Mouse (Mus musculus) T-helper 1 cell (primary cell): ENCODE results near the gene Kcna7.

Experiments used
- in situ Hi-C: fragments of 300-600 bp; cut with MboI, MseI; formaldehyde crosslinking; loops from one replicate; pipeline ENCODE4 v1.15.1; 2025; ENCODE audit warnings: high pct_unique_total_duplicates

Kcna7 gene

DNA sequence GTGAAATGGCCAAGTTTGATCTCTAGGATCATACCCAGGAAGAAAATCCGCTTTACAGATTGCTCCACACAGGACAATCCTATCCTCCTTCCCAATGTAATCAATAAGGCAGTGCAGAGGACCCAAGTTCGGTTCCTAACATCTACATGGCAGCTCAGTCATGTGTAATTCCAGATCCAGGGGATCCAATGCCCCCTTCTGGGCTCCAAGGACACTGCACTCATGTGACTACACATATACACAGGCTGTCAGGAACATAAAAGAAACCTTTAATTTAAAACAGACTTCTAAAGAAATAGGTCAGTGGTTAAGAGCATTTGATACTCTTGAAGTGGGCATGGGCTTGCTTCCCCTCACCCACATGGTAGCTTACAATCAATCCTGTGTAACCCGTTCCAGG lies 19.4 kb upstream of the Kcna7 start:
- in situ Hi-C loops = no loop called here

DNA sequence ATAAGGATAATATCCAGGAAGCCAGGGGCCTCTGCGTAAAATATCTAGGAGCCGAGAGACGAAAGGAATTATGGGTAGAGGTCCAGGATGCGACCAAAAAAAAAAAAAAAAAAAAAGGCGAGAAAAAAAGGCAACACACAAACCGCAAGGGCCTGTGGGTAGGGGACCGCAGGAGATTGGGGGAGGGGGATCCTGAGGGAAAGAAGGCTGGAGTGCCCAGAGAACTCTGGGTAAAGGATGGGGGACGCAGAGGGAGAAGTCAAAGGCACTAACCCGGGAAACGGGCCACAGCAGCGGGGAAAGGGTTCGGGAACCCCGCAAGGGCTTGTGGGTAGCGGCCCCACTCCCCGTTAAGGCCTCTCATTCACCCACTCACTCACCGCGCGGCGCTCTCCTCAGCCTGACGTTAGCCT lies 10.3 kb upstream of the Kcna7 start:
- in situ Hi-C loops = loop anchor here (5.0 kb wide), 1 partner anchor 78 kb away; no protein-coding TSS in a partner anchor

DNA sequence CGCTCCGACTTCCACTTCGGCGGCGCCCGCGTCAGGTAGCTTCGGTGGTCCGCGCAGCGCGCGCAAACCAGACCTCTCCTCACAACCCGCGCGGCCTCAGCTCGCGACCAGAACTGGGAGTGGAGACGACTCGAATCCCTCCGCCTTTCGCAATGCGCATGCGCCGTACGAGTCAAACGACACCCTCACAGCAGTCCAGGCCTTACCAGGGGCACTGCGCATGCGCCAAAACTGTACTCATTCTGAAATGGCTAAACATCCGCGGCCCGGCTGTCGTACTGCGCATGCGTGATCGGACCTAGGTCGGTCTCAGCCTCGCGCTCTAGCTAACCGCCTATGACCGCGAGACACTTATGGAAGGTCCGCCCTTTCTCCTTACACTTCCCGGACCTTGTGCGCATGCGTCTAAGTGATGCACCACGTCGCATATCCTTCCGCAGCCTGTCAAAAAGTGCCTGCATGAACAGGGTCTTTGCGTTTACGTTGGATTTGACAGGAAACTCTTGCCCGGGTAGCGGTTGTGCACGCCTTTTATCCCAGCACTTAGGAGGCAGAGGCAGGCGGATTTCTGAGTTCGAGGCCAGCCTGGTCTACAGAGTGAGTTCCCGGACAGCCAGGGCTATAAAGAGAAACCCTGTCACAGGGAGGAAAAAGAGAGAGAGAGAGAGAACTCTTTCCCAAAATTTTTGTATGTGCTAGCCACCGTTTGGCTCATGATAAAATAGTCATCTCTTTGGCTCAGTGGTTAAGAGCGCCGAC lies 9.7 kb upstream of the Kcna7 start, which contains the start of gene Snrnp70:
Snrnp70 (minus strand) TSS at position 165 of the 759 bp plus-strand sequence.
- in situ Hi-C loops = loop anchor here (5.0 kb wide), 1 partner anchor 78 kb away; no protein-coding TSS in a partner anchor

DNA sequence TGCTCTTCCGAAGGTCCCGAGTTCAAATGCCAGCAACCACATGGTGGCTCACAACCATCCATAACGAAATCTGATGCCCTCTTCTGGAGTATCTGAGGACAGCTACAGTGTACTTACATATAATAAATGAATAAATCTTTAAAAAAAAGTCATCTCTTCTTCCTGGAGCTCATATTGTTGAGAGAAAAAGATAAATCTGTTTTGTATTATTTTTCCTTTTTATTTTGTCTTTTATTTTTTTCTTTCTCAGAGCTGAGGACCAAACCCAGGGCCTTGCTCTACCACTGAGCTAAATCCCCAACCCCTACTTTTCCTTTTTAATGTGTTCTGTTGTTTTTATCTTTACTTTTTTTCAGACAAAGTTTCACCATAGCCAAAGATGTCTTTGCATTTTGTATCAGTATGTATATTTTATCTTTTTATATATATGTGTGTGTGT lies 9.1 kb upstream of the Kcna7 start:
- in situ Hi-C loops = loop anchor here (5.0 kb wide), 1 partner anchor 79 kb away; no protein-coding TSS in a partner anchor

DNA sequence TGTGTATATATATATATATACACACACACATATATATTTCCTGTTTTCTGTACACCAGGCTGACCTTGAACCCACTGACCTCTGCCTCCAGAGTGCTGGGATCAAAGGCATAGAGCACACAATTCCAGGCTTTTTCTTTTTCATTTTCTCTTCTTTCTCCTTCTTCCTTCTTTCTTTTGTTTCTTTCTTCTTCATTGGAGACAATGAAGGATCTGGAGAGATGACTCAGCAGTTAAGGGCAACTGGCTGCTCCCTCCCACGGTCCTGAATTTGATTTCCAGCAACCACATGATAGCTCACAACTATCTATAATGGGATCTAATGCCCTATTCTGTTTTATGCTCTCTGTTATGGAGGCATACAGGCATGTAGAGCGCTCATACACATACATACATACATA lies 8.7 kb upstream of the Kcna7 start:
- in situ Hi-C loops = loop anchor here (5.0 kb wide), 1 partner anchor 79 kb away; no protein-coding TSS in a partner anchor

DNA sequence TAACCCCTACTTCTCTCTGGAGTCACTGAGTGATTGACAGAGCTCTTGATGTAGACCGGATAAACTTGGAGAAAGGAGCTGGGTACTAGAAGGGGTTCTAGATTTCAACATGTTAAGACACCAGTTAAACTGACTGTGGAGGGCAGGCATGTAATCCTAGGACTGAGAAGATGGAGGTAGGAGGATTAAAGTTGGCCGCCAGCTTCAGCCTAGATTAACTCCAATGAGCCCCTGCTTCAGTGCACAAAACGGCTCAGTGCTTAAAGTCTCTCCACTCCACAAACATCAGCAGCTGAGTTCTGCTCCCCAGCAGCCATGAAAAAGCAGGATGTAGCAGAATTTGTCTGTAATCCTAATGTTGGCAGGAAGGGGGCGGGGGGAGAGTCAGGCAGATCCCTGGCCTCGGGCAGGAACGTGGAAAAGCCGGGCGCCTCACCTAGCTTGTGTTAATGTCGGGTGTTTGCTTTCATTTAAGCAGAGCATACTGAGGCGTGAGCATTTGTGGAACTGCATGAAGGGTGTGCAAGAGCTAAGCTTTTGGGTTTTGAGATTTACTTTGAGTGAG lies 3.9 kb upstream of the Kcna7 start:
- in situ Hi-C loops = no loop called here

DNA sequence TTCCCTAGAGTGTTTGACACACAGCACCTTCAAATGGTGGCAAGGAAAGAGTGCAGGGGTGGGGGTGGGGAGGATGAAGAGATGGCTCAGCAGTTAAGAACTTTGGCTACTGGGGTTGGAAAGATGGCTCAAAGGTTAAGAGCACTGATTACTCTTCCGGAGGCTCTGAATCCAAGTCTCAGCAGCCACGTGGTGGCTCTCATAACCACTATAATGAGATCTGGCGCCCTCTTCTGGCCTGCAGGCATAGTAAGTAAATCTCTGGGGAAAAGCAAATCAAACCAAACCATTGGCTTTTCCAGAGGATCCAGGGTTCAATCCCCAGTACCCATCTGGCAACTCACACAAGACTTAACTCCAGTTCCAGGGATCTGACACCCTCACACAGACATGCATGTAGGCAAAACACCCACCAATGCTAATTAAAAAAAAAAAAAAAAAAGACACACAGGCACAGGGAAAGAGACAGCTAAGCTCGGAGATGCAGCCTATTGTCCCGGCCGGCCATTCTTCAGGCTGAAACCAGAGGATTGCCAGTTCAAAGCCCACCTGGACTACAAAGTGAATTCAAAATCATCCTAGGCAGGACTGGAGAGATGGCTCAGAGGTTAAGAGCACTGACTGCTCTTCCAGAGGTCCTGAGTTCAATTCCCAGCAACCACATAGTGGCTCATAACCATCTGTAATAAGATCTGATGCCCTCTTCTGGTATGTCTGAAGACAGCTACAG lies 1.8 kb upstream of the Kcna7 start:
- in situ Hi-C loops = no loop called here

DNA sequence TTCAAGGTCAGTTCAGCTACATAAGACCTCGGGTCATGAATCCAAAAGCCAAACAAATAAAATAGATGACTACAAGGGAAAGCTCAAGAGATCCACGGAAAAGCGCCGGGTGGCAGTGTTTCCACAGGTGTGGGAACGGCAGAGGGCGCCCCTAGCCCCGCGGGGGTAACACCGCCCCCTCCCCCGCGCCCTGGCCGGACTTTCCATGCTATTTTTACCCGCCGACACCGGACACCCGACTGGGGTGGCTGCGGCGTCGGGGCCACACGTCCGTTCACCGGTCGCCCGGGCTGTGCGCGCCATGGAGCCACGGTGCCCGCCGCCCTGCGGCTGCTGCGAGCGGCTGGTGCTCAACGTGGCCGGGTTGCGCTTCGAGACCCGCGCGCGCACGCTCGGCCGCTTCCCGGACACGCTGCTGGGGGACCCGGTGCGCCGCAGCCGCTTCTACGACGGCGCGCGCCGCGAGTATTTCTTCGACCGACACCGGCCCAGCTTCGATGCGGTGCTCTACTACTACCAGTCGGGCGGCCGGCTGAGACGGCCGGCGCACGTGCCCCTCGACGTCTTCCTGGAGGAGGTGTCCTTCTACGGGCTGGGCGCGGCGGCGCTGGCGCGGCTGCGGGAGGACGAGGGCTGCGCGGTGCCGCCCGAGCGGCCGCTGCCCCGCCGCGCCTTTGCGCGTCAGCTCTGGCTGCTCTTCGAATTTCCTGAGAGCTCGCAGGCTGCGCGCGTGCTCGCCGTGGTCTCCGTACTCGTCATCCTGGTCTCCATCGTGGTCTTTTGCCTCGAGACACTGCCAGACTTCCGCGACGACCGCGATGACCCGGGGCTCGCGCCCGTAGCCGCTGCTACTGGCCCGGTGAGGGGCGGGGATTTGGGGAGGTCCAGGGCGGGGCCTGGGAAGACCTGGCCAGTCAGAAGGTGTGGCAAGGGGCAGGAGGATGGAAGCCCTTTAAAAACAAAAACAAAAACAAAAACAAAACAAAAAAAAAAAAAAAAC lies 1.0 kb downstream of the Kcna7 start:
- in situ Hi-C loops = no loop called here

DNA sequence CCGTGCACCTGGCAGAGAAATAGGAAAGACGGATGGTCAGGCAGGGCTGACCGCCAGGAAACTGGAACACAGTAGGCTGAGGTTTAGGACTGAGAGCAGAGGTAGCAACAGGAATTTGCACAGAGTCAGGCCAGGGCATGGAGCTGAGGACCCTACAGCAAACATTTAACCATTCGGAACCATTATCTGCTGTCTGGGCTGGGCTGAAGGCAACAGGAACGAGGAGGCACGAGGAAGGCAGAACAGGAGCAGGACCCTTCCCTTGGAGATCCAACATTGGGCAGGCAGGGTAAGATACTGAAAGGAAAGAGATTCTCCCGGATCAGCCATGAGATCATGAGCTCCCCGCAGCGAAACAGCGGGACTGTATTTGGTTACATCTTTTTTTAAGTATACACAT lies 2.4 kb downstream of the Kcna7 start:
- in situ Hi-C loops = no loop called here

DNA sequence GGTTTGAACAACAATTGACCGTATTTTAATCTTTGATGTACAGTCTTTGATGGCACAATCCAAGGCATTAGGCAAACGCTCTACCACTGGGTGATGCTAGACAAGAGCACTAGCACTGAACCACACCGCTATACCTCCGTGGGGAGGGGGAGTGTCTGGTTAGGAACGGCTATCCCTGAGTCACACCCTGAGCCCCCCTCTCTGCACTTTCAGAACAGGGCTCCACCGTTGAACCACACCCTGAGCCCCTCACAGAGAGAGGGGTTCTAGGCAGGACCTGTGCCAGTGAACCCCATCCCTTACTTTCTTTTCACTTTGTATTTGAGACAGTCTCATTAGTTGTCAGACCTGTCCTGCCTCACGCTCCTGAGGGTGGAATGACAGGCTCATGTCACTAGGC lies 2.9 kb downstream of the Kcna7 start:
- in situ Hi-C loops = no loop called here

DNA sequence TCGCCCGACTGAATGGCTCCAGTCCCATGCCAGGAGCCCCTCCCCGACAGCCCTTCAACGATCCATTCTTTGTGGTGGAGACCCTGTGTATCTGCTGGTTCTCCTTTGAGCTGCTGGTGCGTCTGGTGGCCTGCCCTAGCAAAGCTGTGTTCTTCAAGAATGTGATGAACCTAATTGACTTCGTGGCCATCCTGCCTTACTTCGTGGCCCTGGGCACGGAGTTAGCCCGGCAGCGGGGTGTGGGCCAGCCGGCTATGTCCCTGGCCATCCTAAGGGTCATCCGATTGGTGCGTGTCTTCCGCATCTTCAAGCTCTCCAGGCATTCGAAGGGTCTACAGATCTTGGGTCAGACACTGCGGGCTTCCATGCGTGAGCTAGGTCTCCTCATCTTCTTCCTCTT lies 3.5 kb downstream of the Kcna7 start:
- in situ Hi-C loops = no loop called here

DNA sequence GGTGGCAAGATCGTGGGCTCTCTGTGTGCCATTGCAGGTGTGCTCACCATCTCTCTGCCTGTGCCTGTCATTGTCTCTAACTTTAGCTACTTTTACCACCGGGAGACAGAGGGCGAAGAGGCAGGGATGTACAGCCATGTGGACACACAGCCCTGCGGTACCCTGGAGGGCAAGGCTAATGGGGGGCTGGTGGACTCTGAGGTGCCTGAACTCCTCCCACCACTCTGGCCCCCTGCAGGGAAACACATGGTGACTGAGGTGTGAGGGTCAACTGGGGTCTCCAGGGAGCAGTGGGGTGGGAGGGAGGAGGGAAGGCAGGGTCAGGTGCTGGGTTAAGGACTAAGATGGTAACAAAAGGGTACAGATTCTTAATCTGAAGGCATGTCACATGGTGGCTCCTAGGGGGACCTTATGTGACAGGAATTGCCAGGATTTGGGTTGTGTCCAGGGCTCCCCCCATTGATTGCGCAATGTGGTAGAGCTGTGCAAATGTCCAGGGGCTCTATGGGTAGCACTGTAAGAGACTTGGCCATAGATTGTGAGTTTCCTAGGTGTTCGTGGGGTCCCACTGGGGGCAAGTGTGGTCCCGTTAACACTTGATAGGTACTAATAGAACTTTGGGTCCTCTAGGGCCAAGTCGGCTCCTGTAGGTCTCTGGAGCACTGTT lies 4.2 kb downstream of the Kcna7 start:
- in situ Hi-C loops = no loop called here

DNA sequence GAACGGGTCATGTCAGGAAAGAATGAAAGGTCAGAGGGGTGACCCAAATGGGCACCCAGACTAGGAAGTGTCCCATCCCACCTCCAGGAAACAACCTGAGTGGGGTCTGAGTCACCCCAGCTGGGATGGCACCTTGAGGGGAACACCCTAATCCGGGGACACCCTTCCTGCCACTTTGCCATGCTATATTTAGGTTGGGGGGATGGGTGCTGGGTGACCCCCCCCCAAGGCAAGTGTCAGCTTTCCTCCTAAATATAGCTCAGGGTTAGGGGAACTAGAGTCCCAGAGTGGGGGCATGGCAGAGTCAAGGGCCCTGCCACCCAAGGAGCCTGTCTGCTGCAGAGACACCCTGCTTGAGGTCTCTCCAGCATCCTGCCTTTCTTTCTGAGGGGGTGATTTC lies 7.0 kb downstream of the Kcna7 start:
- in situ Hi-C loops = no loop called here

DNA sequence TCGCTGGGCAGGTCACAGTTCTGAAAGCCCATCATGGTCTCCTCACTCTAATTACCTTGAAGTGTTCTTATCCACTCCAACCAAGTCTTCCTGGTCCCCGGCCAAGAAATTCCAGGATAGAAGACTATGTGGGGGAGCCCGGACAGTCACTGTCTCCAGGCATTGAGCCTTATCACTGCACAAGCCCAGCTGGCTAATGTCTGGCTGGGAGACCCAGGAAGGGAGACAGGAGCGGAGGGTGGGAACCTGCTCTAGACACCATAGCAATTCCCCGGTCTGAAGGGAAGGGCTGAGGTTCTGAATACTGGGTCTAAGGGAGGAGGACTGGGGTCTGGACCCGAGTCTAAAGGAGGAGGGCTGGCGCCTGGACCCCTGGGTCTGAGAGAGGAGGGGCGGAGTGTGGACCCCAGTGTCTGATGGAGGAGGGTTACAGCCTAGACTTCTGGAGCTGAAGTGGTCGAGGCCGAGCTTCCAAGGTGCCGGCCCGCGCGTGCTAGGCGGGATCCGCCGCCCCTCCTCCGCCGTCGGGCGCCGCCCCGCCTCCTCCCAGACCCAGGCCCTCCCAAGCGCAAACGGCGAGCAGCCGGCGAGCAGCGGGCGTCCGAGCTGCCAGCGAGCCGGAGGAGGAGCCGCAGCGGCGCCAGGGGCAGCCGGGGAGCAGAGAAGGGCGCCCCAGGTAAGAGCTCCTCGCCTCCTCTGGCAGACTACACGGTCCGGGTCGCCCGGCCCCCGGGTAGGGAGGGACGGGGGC lies 7.8 kb downstream of the Kcna7 start, which contains the start of gene Ntf5:
Ntf5 (plus strand) TSS at position 583 of the 751 bp plus-strand sequence.
- in situ Hi-C loops = no loop called here

DNA sequence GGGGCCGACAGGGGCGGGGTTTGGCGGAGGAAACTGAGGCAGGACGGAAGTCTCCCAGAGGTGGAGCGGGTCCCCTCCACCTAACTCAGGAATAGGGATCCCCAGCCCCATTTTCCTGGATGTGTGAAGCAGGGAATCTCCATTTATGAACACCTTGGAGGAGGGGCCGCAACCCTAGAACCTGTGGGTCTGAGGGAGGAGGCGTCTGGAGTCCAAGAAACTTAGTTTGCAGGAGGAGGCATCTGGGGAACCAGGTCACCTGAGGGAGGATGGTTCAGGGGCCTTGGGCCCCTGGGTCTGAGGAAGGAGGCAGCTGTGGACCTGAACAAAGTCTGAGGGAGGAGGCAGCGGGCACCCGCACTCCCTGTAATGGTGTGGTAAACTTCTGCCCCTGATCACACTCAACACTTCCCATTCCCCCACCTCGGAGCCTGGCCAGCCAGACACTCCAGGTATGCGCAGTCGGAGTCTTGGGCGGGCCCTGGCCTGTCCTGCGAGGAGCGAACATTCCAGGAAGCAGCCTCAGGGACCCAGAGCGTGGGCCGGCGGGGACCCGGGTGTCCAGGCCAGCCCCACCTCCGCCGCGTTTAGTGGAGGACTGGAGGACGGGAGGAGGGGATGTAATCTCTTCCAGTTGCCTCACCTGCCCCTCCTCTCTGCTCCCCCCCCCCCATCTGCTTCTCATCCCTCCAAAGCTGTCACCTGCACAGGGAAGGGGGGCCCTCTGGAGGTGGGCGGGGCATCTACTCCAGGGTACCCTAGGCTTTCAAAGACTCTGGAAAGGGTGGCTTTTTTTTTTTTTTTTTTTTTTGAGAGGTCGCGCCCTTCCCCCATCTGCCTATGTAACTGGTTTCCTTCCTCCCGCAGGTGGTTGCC lies 8.6 kb downstream of the Kcna7 start:
- in situ Hi-C loops = no loop called here

DNA sequence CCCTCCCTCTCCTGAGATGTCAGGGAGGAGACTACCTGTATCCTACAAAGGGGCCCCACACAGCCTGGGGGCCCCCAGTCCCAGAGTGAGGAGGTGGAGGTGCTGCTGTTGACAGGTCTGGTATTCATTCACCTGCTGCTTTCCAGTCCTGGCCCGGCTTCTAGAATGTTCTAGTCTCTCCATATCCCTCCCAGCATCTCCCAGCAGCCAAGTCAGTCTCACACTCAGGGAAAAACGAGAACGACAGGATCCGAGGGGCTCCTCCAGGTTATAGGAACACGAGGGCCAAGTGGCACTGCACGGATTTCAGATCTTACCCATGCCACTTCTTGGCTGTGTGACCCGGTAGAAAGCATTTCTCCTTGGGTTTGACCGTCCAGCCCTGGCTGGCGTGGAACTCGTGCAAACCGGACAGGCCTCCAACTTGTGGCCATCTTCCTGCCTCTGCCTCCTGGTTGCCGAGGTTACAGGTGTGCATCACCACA lies 9.3 kb downstream of the Kcna7 start:
- in situ Hi-C loops = no loop called here

DNA sequence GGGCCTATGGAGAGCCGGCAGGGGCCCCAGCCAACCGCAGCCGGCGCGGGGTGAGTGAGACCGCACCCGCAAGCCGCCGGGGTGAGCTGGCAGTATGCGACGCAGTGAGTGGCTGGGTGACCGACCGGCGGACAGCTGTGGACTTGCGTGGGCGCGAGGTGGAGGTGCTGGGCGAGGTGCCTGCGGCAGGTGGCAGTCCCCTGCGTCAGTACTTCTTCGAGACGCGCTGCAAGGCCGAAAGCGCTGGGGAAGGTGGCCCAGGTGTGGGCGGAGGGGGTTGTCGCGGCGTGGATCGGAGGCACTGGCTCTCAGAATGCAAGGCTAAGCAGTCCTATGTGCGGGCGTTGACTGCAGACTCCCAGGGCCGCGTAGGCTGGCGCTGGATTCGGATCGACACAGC lies 10.2 kb downstream of the Kcna7 start:
- in situ Hi-C loops = no loop called here

DNA sequence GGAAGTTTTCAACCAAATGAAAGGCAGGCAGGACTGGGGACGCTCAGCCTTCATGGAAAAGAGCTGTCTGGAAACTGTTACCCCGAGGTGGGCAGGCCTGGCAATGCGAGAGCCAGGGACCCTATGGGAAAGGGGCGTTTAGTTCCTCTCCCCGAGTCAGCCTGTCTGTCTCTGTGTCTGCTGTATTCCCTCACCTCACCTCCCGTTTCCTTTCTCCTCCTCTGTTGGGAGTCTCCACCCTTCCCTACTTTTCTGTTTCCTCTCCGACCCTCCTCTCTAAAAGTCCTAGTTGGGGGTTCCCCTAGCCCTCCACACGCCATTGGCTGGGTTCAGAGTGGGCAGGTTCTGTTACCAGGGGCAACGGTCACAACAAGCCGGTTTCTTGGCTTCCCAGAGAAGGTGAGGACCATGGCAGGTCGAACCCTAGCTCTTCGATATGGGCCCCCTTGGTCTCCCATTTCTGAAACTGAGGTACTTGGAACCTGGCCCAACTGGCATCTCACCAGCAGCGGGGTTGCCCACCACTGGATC lies 12.6 kb downstream of the Kcna7 start:
- in situ Hi-C loops = no loop called here
